Mouse (Mus musculus) CH12.LX (cell line): ENCODE data around the gene Btnl6.

Experiments used
- CTCF ChIP-seq, 2 experiments: IDR thresholded peaks in 1 of 2; conservative IDR thresholded peaks in 1 of 2; 2 replicates each; pipeline ENCODE4 v1.5.1; 2011 to 2012; ENCODE audit warnings: low read depth in 2 of 2, low read length in 2 of 2, improper control_type of control experiment in 1 of 2, inconsistent platforms in 1 of 2, mild to moderate bottlenecking in 1 of 2, moderate library complexity in 1 of 2
- E2F4 ChIP-seq: IDR thresholded peaks from 2 replicates; pipeline ENCODE4 v1.6.1; 2011; ENCODE audit warnings: low read depth, low read length, improper control_type of control experiment; ENCODE audit not compliant: insufficient replicate concordance
- HCFC1 ChIP-seq: IDR thresholded peaks from 2 replicates; pipeline ENCODE4 v1.6.1; 2012; ENCODE audit warnings: low read depth, mild to moderate bottlenecking, inconsistent platforms, low read length, improper control_type of control experiment
- MAZ ChIP-seq: IDR thresholded peaks from 2 replicates; pipeline ENCODE4 v1.6.1; 2012; ENCODE audit warnings: low read depth, mild to moderate bottlenecking, inconsistent platforms, low read length, improper control_type of control experiment, moderate library complexity
- POLR2A ChIP-seq: IDR thresholded peaks from 2 replicates; pipeline ENCODE4 v1.6.1; 2011; ENCODE audit warnings: low read depth, mild to moderate bottlenecking, improper control_type of control experiment, low read length
- POLR2AphosphoS2 ChIP-seq: IDR thresholded peaks from 2 replicates; pipeline ENCODE4 v1.6.1; 2011; ENCODE audit warnings: low read depth, low read length, improper control_type of control experiment
- TCF12 ChIP-seq: IDR thresholded peaks from 2 replicates; pipeline ENCODE4 v1.6.1; 2014; ENCODE audit warnings: low read depth, mild to moderate bottlenecking, inconsistent platforms, low read length, improper control_type of control experiment

DNA sequence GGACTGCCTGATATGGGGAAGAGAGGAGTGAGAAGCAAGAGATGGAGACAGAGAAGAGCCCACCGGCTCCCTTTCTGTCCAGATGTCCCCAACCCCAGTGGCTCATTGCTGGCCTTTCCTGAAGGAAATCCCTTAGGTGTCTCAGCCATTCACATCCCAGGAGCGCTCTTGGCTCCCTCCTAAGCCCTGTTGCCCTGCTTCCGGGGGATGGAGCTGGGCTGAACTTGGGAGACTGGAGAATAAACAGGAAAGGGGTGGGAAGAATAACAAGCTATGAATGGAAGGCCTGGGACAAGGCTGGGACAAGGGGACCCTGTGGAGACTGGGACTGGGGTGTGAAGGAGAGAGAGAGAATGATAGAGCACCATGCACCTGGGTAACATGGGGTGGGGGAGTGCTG is 47.6 kb upstream of the Btnl6 start:
- TF ChIP-seq TCF12 (no peak), POLR2A (no peak), MAZ (no peak), CTCF (conservative IDR thresholded peaks at IDR 0.05 in 1 of 2, IDR thresholded peaks at IDR 0.05 in 1 of 2; ENCODE audit: low read depth in 2 of 2, low read length in 2 of 2) (no peak), HCFC1 (no peak), E2F4 (no peak), POLR2AphosphoS2 (no peak)
